Mouse (Mus musculus): ENCODE measurements around the gene Ankmy1. TPM values are rescaled to one million over a fixed set of nuclear protein-coding genes. Genes with fewer than 3 reads are reported as not detected.
A peak's percentile ranks its signal among the peaks of the same experiment; 100 is the strongest.

Gene Ankmy1
- polyA plus RNA-seq, 1 experiment, result 0.36 TPM

- peak; percentile 54 for DNase-seq (ENCODE audit: low spot score)
Observed at GRCm38 (mm10) chr1:92831188-92832001, 71.3 kb downstream of the Ankmy1 start, which contains the start of gene Gpc1. Gpc1 (plus strand) TSS chr1:92831645.

- DNase-seq (ENCODE audit: low spot score), result no peak
Observed at GRCm38 (mm10) chr1:92830626-92831187, 72.0 kb downstream of the Ankmy1 start.

DNA sequence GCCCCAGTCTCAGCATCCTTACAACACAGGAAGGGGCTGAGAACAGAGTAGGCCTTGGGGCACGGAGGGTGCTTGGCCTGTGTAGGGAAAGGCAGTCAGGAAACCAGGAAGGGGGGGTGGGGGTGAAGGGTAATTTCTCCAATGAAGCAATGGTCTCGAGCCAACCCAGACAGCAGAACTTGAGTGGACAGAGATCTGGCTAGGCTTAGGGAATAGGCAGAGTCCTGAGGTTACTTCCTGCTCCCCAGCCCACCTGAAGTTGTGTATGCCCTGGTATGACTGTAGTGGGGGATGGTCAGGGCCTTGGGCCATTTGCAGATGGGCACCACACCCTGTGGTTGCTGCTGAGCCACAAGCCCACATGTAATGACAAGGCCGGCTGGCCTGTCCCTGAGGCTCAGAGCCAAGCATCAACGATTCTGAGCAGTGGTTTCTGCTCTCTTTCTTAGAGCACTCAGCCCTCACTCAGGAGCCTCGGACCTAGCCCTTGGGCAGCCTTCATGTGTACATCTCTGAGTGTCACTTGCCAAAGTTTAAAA, 86.9 kb downstream of the Ankmy1 start:
- DNase-seq (ENCODE audit: low spot score), result no peak

DNA sequence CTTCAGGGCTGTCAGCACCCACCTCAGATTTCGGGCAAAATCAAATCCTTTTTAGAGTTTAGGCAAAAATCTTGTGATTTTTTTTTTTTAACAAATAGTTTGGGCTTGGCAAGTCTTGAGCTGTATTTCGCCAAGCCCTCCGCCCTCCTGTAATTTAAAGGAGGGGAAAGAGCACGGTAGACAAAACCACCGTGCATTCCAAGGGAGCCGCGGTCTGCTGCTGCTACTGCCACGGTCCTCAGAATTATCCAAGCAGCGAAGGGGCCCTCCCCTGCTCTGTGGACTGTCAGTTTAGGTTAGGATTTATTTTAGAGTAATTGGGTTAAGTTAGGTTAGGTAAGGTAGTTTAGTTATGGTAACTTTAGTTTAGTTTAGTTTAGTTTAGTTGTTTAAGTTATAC, 87.6 kb downstream of the Ankmy1 start:
- no peak for DNase-seq (ENCODE audit: low spot score)

DNA sequence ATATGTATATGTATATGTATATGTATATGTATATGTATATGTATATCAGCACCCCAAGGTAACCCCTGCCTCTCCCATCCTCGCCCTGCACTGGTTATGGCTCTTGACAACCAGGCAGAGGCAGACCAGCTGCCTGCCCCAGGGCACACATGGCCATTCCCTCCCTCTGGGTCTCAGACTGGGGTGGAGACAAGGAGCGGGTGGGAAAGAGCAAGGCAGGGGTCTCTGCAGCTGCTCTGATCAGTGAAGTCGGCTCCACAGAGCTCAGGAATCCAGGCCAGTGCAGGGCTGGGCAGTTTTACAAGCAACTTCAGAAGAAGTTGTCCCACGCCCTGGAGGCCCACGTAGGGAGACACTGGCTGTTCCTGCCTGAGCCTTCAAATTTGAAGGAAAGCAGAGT, 88.4 kb downstream of the Ankmy1 start:
- no peak for DNase-seq (ENCODE audit: low spot score)

Other genes starting within 250 kb of the Ankmy1 start
- 14.0 and 18.3 TPM in 2 replicates for gene Gpc1, start 71.3 kb downstream of the Ankmy1 start, polyA plus RNA-seq (2012; rRNA removed)
- gene Dusp28, start 4.1 kb upstream of the Ankmy1 start, polyA plus RNA-seq (2012; rRNA removed), result 14.1 and 15.2 TPM in 2 replicates
- 37.4 and 59.3 TPM in 2 replicates for gene Rnpepl1, start 7.9 kb upstream of the Ankmy1 start, polyA plus RNA-seq (2012; rRNA removed)
- gene Capn10, start 31.5 kb upstream of the Ankmy1 start, polyA plus RNA-seq (2012; rRNA removed), result 16.0 and 20.4 TPM in 2 replicates
- 0.78 and 1.3 TPM in 2 replicates for gene Gpr35, start 48.0 kb upstream of the Ankmy1 start, polyA plus RNA-seq (2012; rRNA removed)
- gene Aqp12, start 103.4 kb upstream of the Ankmy1 start, polyA plus RNA-seq (2012; rRNA removed), result not detected in 2 replicates
- 3.3 and 5.0 TPM in 2 replicates for gene Kif1a, start 199.0 kb upstream of the Ankmy1 start, polyA plus RNA-seq (2012; rRNA removed)
- gene Agxt, start 232.3 kb upstream of the Ankmy1 start, polyA plus RNA-seq (2012; rRNA removed), result not detected in 2 replicates